ENCODE assay signal across 8 mouse cellular contexts in genomic region chr2:26487322-26488021, GRCm38 (mm10). TPM values are rescaled to one million over a fixed set of nuclear protein-coding genes. Genes with fewer than 3 reads are reported as not detected.
DNase-seq lines count a peak whose midpoint lies in the region; ATAC-seq and TF ChIP-seq lines count a peak whose summit lies in the region.

No protein-coding gene starts in this region.

- WGBS in lung, embryonic 15.5 days = 35% methylated on average over 18 of the region's 18 CpGs
- 37% methylated on average over 18 of the region's 18 CpGs for WGBS in lung, adult 2 months
- 24% methylated on average over 18 of the region's 18 CpGs for WGBS in forebrain, embryonic 10.5 days
- WGBS in hindbrain, embryonic 11.5 days = 8% methylated on average over 18 of the region's 18 CpGs
- 41% methylated on average over 18 of the region's 18 CpGs for WGBS in limb, embryonic 15.5 days
- WGBS in stomach, embryonic 14.5 days = 40% methylated on average over 18 of the region's 18 CpGs

- H3K27ac ChIP-seq in lung, embryonic 15.5 days = peak overlapping the region; percentile 83
- H3K27ac ChIP-seq in forebrain, embryonic 10.5 days = peak overlapping the region; percentile 97
- H3K27ac ChIP-seq in hindbrain, embryonic 11.5 days (ENCODE audit: low read depth, low read length) = peak overlapping the region; percentile 99
- peak overlapping the region; percentile 59 for H3K27ac ChIP-seq in limb, embryonic 15.5 days
- peak overlapping the region; percentile 66; the same call in 1 of the 2 replicates for H3K27ac ChIP-seq in stomach, embryonic 14.5 days (ENCODE audit: low read length)

- peak overlapping the region; percentile 27 for H3K4me2 ChIP-seq in lung, embryonic 15.5 days
- peak overlapping the region; percentile 44 for H3K4me2 ChIP-seq in hindbrain, embryonic 11.5 days (replicated peaks; ENCODE audit: low read depth, low read length)
- peak overlapping the region; percentile 24; the same call in 1 of the 2 replicates for H3K4me2 ChIP-seq in limb, embryonic 15.5 days
- peak overlapping the region; percentile 16; the same call in 1 of the 2 replicates for H3K4me2 ChIP-seq in stomach, embryonic 14.5 days (replicated peaks; ENCODE audit: low read depth, low read length)

- DNase-seq in lung, adult 2 months = no peak
- DNase-seq in forebrain, embryonic 10.5 days (ENCODE audit: extremely low spot score, low spot score) = peak; percentile 74
- DNase-seq in hindbrain, embryonic 11.5 days (ENCODE audit: low spot score) = peak; percentile 76
- DNase-seq in thymus, postnatal 14 days = no peak

- no peak overlapping the region for H3K4me3 ChIP-seq in lung, embryonic 15.5 days
- no peak overlapping the region for H3K4me3 ChIP-seq in lung, adult 2 months (replicated peaks; ENCODE audit: extremely low read depth, low read depth, low read length)
- H3K4me3 ChIP-seq in forebrain, embryonic 10.5 days = peak overlapping the region; percentile 37
- H3K4me3 ChIP-seq in hindbrain, embryonic 11.5 days (ENCODE audit: low read depth, low read length) = peak overlapping the region; percentile 25
- no peak overlapping the region for H3K4me3 ChIP-seq in limb, embryonic 15.5 days
- H3K4me3 ChIP-seq in stomach, embryonic 14.5 days (ENCODE audit: low read depth, low read length) = no peak overlapping the region

- no peak for TF ChIP-seq CTCF in lung, adult 2 months (IDR thresholded peaks at IDR 0.05; ENCODE audit: insufficient read depth, low read length)

- H3K27me3 ChIP-seq in lung, embryonic 15.5 days = no peaks in the 10 kb centered on the region
- no peaks in the 10 kb centered on the region for H3K27me3 ChIP-seq in forebrain, embryonic 10.5 days (ENCODE audit: poor library complexity, severe bottlenecking)
- H3K27me3 ChIP-seq in hindbrain, embryonic 11.5 days (ENCODE audit: control insufficient read depth, insufficient read depth, low read length) = no peaks in the 10 kb centered on the region
- no peaks in the 10 kb centered on the region for H3K27me3 ChIP-seq in limb, embryonic 15.5 days
- H3K27me3 ChIP-seq in stomach, embryonic 14.5 days (ENCODE audit: control insufficient read depth, insufficient read depth, low read length) = no peaks in the 10 kb centered on the region

- TF ChIP-seq POLR2A in lung, adult 2 months (IDR thresholded peaks at IDR 0.05; ENCODE audit: borderline replicate concordance, extremely low read depth, low read depth, low read length) = no peak

- no peak overlapping the region for H3K9ac ChIP-seq in lung, embryonic 15.5 days
- H3K9ac ChIP-seq in hindbrain, embryonic 11.5 days (ENCODE audit: low read depth, low read length) = peak overlapping the region; percentile 60
- H3K9ac ChIP-seq in limb, embryonic 15.5 days = no peak overlapping the region
- no peak overlapping the region for H3K9ac ChIP-seq in stomach, embryonic 14.5 days (replicated peaks; ENCODE audit: low read depth, low read length)

- peaks cover 99% of the 10 kb centered on the region for H3K4me1 ChIP-seq in lung, embryonic 15.5 days
- peaks cover 67% of the 10 kb centered on the region for H3K4me1 ChIP-seq in lung, adult 2 months (ENCODE audit: control insufficient read depth, insufficient read depth, low read length)
- peaks cover 100% of the 10 kb centered on the region for H3K4me1 ChIP-seq in forebrain, embryonic 10.5 days
- H3K4me1 ChIP-seq in hindbrain, embryonic 11.5 days (replicated peaks; ENCODE audit: control insufficient read depth, insufficient read depth, low read length) = peaks cover 78% of the 10 kb centered on the region
- H3K4me1 ChIP-seq in limb, embryonic 15.5 days = peaks cover 85% of the 10 kb centered on the region
- H3K4me1 ChIP-seq in stomach, embryonic 14.5 days (ENCODE audit: control insufficient read depth, insufficient read depth, low read length) = peaks cover 77% of the 10 kb centered on the region

- no peak for ATAC-seq in lung, embryonic 15.5 days (ENCODE audit: borderline replicate concordance, extremely low read depth, low FRiP score, low TSS enrichment)
- peak; percentile 60 for ATAC-seq in hindbrain, embryonic 11.5 days (ENCODE audit: low FRiP score)
- no peak for ATAC-seq in limb, embryonic 15.5 days (ENCODE audit: insufficient number of reproducible peaks, low FRiP score, low TSS enrichment, low read depth)
- ATAC-seq in stomach, embryonic 14.5 days (ENCODE audit: insufficient number of reproducible peaks, insufficient read depth, low FRiP score, low read depth) = no peak
- no peak for ATAC-seq in activated CD4-positive, CD25-positive, alpha-beta regulatory T cell, adult 4 months

- no peaks in the 10 kb centered on the region for H3K9me3 ChIP-seq in lung, embryonic 15.5 days
- H3K9me3 ChIP-seq in forebrain, embryonic 10.5 days = no peaks in the 10 kb centered on the region
- H3K9me3 ChIP-seq in hindbrain, embryonic 11.5 days (ENCODE audit: control insufficient read depth, low read length) = no peaks in the 10 kb centered on the region
- no peaks in the 10 kb centered on the region for H3K9me3 ChIP-seq in limb, embryonic 15.5 days
- no peaks in the 10 kb centered on the region for H3K9me3 ChIP-seq in stomach, embryonic 14.5 days (ENCODE audit: control insufficient read depth, low read depth, low read length)

- peaks cover 18% of the 10 kb centered on the region for H3K36me3 ChIP-seq in lung, embryonic 15.5 days
- peaks cover 59% of the 10 kb centered on the region for H3K36me3 ChIP-seq in forebrain, embryonic 10.5 days (replicated peaks)
- H3K36me3 ChIP-seq in hindbrain, embryonic 11.5 days (ENCODE audit: control insufficient read depth, insufficient read depth, low read length) = peaks cover 16% of the 10 kb centered on the region
- H3K36me3 ChIP-seq in limb, embryonic 15.5 days = peaks cover 20% of the 10 kb centered on the region
- H3K36me3 ChIP-seq in stomach, embryonic 14.5 days (ENCODE audit: control insufficient read depth, insufficient read depth, low read length) = peaks cover 17% of the 10 kb centered on the region; the same call in 1 of the 2 replicates

RNA-seq across cellular contexts. Expression of gene Notch1, which starts 29.0 kb away (rescaled TPM):
- polyA plus RNA-seq in lung, embryonic 15.5 days (2015; fragmentation: Nextera tagmentation; extraction: Ambion mirVana) = 22.1 and 23.9 TPM in 2 replicates
- 108 and 124 TPM in 2 replicates for polyA plus RNA-seq in lung, adult 2 months (2012; rRNA removed)
- polyA plus RNA-seq in forebrain, embryonic 10.5 days (2016; fragmentation: Nextera tagmentation; extraction: Ambion mirVana) = 25.4 and 26.7 TPM in 2 replicates
- polyA plus RNA-seq in hindbrain, embryonic 11.5 days (2014; fragmentation: Nextera tagmentation; extraction: Ambion mirVana) = 48.9 and 66.8 TPM in 2 replicates
- 23.1 and 24.3 TPM in 2 replicates for polyA plus RNA-seq in limb, embryonic 15.5 days (2015; fragmentation: Nextera tagmentation; extraction: Ambion mirVana)
- polyA plus RNA-seq in stomach, embryonic 14.5 days (2014; fragmentation: Nextera tagmentation; extraction: Ambion mirVana) = 29.5 and 31.7 TPM in 2 replicates
- polyA plus RNA-seq in activated CD4-positive, CD25-positive, alpha-beta regulatory T cell, adult 4 months (2017; shearing (Covaris generic)) = 10 to 100 TPM; 22.2 to 28.7 TPM

RNA-seq across cellular contexts. Expression of gene Sec16a, which starts 42.5 kb away (rescaled TPM):
- polyA plus RNA-seq in lung, embryonic 15.5 days (2015; fragmentation: Nextera tagmentation; extraction: Ambion mirVana) = 18.2 and 21.3 TPM in 2 replicates
- 69.0 and 72.8 TPM in 2 replicates for polyA plus RNA-seq in lung, adult 2 months (2012; rRNA removed)
- polyA plus RNA-seq in forebrain, embryonic 10.5 days (2016; fragmentation: Nextera tagmentation; extraction: Ambion mirVana) = 27.0 and 29.8 TPM in 2 replicates
- polyA plus RNA-seq in hindbrain, embryonic 11.5 days (2014; fragmentation: Nextera tagmentation; extraction: Ambion mirVana) = 29.6 and 31.2 TPM in 2 replicates
- polyA plus RNA-seq in limb, embryonic 15.5 days (2015; fragmentation: Nextera tagmentation; extraction: Ambion mirVana) = 26.2 and 30.5 TPM in 2 replicates
- polyA plus RNA-seq in stomach, embryonic 14.5 days (2014; fragmentation: Nextera tagmentation; extraction: Ambion mirVana) = 33.4 and 37.7 TPM in 2 replicates
- 10 to 100 TPM; 22.4 to 23.9 TPM for polyA plus RNA-seq in activated CD4-positive, CD25-positive, alpha-beta regulatory T cell, adult 4 months (2017; shearing (Covaris generic))

Comparison
In these comparisons a context has a peak if more than half of its experiments do, and no peak if none do; other contexts are left out.
1. H3K4me3 ChIP-seq: peak in forebrain, embryonic 10.5 days (single experiment) and hindbrain, embryonic 11.5 days (single experiment); none in lung, embryonic 15.5 days (single experiment), lung, adult 2 months (single experiment), limb, embryonic 15.5 days (single experiment) and stomach, embryonic 14.5 days (single experiment).
2. DNase-seq: peak in forebrain, embryonic 10.5 days (single experiment) and hindbrain, embryonic 11.5 days (single experiment); none in lung, adult 2 months (single experiment) and thymus, postnatal 14 days (single experiment).
3. Peak in every context shown above with its lines, with median percentiles within 50 percentile points of each other: H3K27ac ChIP-seq and H3K4me2 ChIP-seq.